Mouse (Mus musculus) neural tube, embryonic 14.5 days (tissue): Measurements from ENCODE around the gene Krtcap2. TPM values are rescaled to one million over a fixed set of nuclear protein-coding genes. Genes with fewer than 3 reads are reported as not detected.
"Not testable (repeated sequence)": the region's sequence is repeated elsewhere in the genome, so short reads cannot be mapped to it uniquely, and the experiment has no call there.

Experiments used
- ATAC-seq: fragments of 200-750 bp; cut with Nextera tagmentation; 2 replicates; pipeline ENCODE4 v1.8.0; 2017; ENCODE audit warnings: low read depth, mild to moderate bottlenecking, moderate TSS enrichment, moderate library complexity
- H3K27ac ChIP-seq: fragments of 300-500 bp; sonication (generic); 2 replicates; pipeline ENCODE4 v1.5.1; 2014; ENCODE audit warnings: low read depth, mild to moderate bottlenecking, control low read depth, low read length, moderate library complexity, mixed read lengths
- H3K27me3 ChIP-seq: fragments of 300-500 bp; sonication (generic); 2 replicates; pipeline ENCODE4 v1.6.1; 2014; ENCODE audit warnings: low read length; ENCODE audit not compliant: control insufficient read depth, insufficient read depth
- H3K36me3 ChIP-seq: fragments of 300-500 bp; sonication (generic); 2 replicates; pipeline ENCODE4 v1.6.1; 2014; ENCODE audit warnings: low read length, mixed read lengths; ENCODE audit not compliant: control insufficient read depth, insufficient read depth
- H3K4me1 ChIP-seq: fragments of 300-500 bp; sonication (generic); 2 replicates; pipeline ENCODE4 v1.6.1; 2014; ENCODE audit warnings: low read length; ENCODE audit not compliant: control insufficient read depth, insufficient read depth
- H3K4me2 ChIP-seq: fragments of 300-500 bp; sonication (generic); 2 replicates; pipeline ENCODE4 v1.6.1; 2014; ENCODE audit warnings: mild to moderate bottlenecking, low read depth, low read length, control low read depth
- H3K4me3 ChIP-seq: fragments of 300-500 bp; sonication (generic); 2 replicates; pipeline ENCODE4 v1.5.1; 2014; ENCODE audit warnings: low read depth, low read length, control low read depth, mixed read lengths
- H3K9ac ChIP-seq: fragments of 300-500 bp; sonication (generic); replicated peaks from 2 replicates; pipeline ENCODE4 v1.6.1; 2014; ENCODE audit warnings: low read depth, mild to moderate bottlenecking, control low read depth, low read length, mixed read lengths
- H3K9me3 ChIP-seq: fragments of 300-500 bp; sonication (generic); 2 replicates; pipeline ENCODE4 v1.6.1; 2016; ENCODE audit warnings: low read length; ENCODE audit not compliant: control insufficient read depth
- WGBS: fragments of 180-500 bp; shearing (Covaris S2); extraction: QIAGEN DNeasy Blood & Tissue Kit; methylation state at CpG from one replicate; pipeline ENCODE4 v1.1.7; 2014; 5-methylcytosine and 5-hydroxymethylcytosine counted together
- polyA plus RNA-seq: library from polyadenylated mRNA; unstranded; fragments of >200 nt; fragmentation: Nextera tagmentation; extraction: Ambion mirVana; gene quantifications from 2 replicates; pipeline ENCODE4 v1.2.1, GENCODE M21; 2014

Krtcap2 gene
- polyA plus RNA-seq, 1 experiment from 2014 or later: 206 TPM

GRCm38 (mm10) chr3:89208736-89209135 lies 37.0 kb upstream of the Krtcap2 start:
- peaks cover 2% of the 10 kb centered on the region; the same call in 1 of the 2 replicates for H3K27me3 ChIP-seq
- WGBS: 87% methylated on average over 6 of the region's 6 CpGs
- no peak overlapping the region for H3K4me2 ChIP-seq
- no peak overlapping the region for H3K27ac ChIP-seq
- H3K9me3 ChIP-seq: no peaks in the 10 kb centered on the region
- H3K36me3 ChIP-seq: peaks cover 65% of the 10 kb centered on the region
- H3K4me3 ChIP-seq: no peak overlapping the region
- ATAC-seq: no peak
- no peak overlapping the region for H3K9ac ChIP-seq
- peaks cover 7% of the 10 kb centered on the region for H3K4me1 ChIP-seq

- Histone ChIP-seq H3K4me1 (peaks cover 7% of the 10 kb centered on the region), H3K4me2 (no peak overlapping the region), H3K36me3 (peaks cover 56% of the 10 kb centered on the region), H3K27me3 (peaks cover 3% of the 10 kb centered on the region; the same call in 1 of the 2 replicates), H3K27ac (no peak overlapping the region), H3K9me3 (no peaks in the 10 kb centered on the region), H3K9ac (no peak overlapping the region), H3K4me3 (no peak overlapping the region)
- no peak for ATAC-seq
- WGBS: 95% methylated on average over 7 of the region's 7 CpGs
Measured at GRCm38 (mm10) chr3:89209731-89210130, 36.0 kb upstream of the Krtcap2 start.

- H3K4me2 ChIP-seq: no peak overlapping the region
- no peak overlapping the region for H3K9ac ChIP-seq
- no peaks in the 10 kb centered on the region for H3K9me3 ChIP-seq
- peaks cover 53% of the 10 kb centered on the region for H3K36me3 ChIP-seq
- peaks cover 10% of the 10 kb centered on the region for H3K4me1 ChIP-seq
- 84% methylated on average over 13 of the region's 13 CpGs for WGBS
- peaks cover 3% of the 10 kb centered on the region; the same call in 1 of the 2 replicates for H3K27me3 ChIP-seq
- no peak overlapping the region for H3K27ac ChIP-seq
- ATAC-seq: no peak
- no peak overlapping the region for H3K4me3 ChIP-seq
Measured at GRCm38 (mm10) chr3:89210162-89210561, 35.6 kb upstream of the Krtcap2 start.

GRCm38 (mm10) chr3:89210731-89211130 lies 35.0 kb upstream of the Krtcap2 start:
- Histone ChIP-seq H3K27ac (no peak overlapping the region), H3K27me3 (peaks cover 3% of the 10 kb centered on the region; the same call in 1 of the 2 replicates), H3K9me3 (no peaks in the 10 kb centered on the region), H3K36me3 (peaks cover 53% of the 10 kb centered on the region), H3K4me3 (no peak overlapping the region), H3K9ac (no peak overlapping the region), H3K4me1 (peaks cover 16% of the 10 kb centered on the region), H3K4me2 (no peak overlapping the region)
- ATAC-seq: no peak
- WGBS: 82% methylated on average over 7 of the region's 7 CpGs

- H3K9me3 ChIP-seq: no peaks in the 10 kb centered on the region
- H3K27ac ChIP-seq: peak overlapping the region; percentile 95
- H3K27me3 ChIP-seq: peaks cover 3% of the 10 kb centered on the region; the same call in 1 of the 2 replicates
- H3K9ac ChIP-seq: peak overlapping the region; percentile 82
- H3K4me2 ChIP-seq: peak overlapping the region; percentile 79
- peak overlapping the region; percentile 75 for H3K4me3 ChIP-seq
- under 1% methylated on average over 69 of the region's 69 CpGs for WGBS
- H3K36me3 ChIP-seq: peaks cover 24% of the 10 kb centered on the region
- peak; percentile 88 for ATAC-seq
- H3K4me1 ChIP-seq: peaks cover 19% of the 10 kb centered on the region
Measured at GRCm38 (mm10) chr3:89213803-89214530, 31.8 kb upstream of the Krtcap2 start.

- H3K27ac ChIP-seq: peak within 1 kb of the TSS; percentile 95
- H3K4me1 ChIP-seq: peaks cover 19% of the 10 kb centered on the region
- H3K4me2 ChIP-seq: peak within 1 kb of the TSS; percentile 79
- peaks cover 15% of the 10 kb centered on the region for H3K36me3 ChIP-seq
- WGBS: 2% methylated on average over 19 of the region's 19 CpGs
- H3K4me3 ChIP-seq: peak within 1 kb of the TSS; percentile 75
- H3K9ac ChIP-seq: peak within 1 kb of the TSS; percentile 82
- peaks cover 3% of the 10 kb centered on the region; the same call in 1 of the 2 replicates for H3K27me3 ChIP-seq
- ATAC-seq: peak; percentile 13; the same call in 1 of the 2 replicates
- H3K9me3 ChIP-seq: no peaks in the 10 kb centered on the region
Measured at GRCm38 (mm10) chr3:89214681-89215411, 30.9 kb upstream of the Krtcap2 start, which contains the start of gene Thbs3. Gene Thbs3, plus strand, starts transcription at chr3:89215180.

GRCm38 (mm10) chr3:89215853-89216252 lies 29.9 kb upstream of the Krtcap2 start:
- H3K36me3 ChIP-seq: peaks cover 5% of the 10 kb centered on the region; the same call in 1 of the 2 replicates
- no peaks in the 10 kb centered on the region for H3K9me3 ChIP-seq
- peaks cover 19% of the 10 kb centered on the region for H3K4me1 ChIP-seq
- peaks cover 3% of the 10 kb centered on the region; the same call in 1 of the 2 replicates for H3K27me3 ChIP-seq
- H3K27ac ChIP-seq: peak overlapping the region; percentile 95
- peak overlapping the region; percentile 79 for H3K4me2 ChIP-seq
- peak overlapping the region; percentile 82; the same call in 1 of the 2 replicates for H3K9ac ChIP-seq
- 3% methylated on average over 6 of the region's 6 CpGs for WGBS
- peak overlapping the region; percentile 75 for H3K4me3 ChIP-seq
- ATAC-seq: peak; percentile 33

GRCm38 (mm10) chr3:89216407-89216806 lies 29.4 kb upstream of the Krtcap2 start:
- not testable (repeated sequence) for H3K4me2 ChIP-seq

More at GRCm38 (mm10) chr3:89216407-89216806, 29.4 kb upstream of the Krtcap2 start:
- 77% methylated on average over 7 of the region's 7 CpGs for WGBS
- not testable (repeated sequence) for H3K4me3 ChIP-seq, ATAC-seq, H3K36me3 ChIP-seq, H3K9me3 ChIP-seq, H3K27me3 ChIP-seq, H3K9ac ChIP-seq
- Histone ChIP-seq H3K4me1 (peaks cover 19% of the 10 kb centered on the region), H3K27ac (0 out of 2 replicates have a peak overlapping the region, but pooled peaks have one; percentile 95)
